Mouse (Mus musculus): Measurements from ENCODE around the gene Cdhr2. TPM values are rescaled to one million over a fixed set of nuclear protein-coding genes. Genes with fewer than 3 reads are reported as not detected.
A peak's percentile ranks its signal among the peaks of the same experiment; 100 is the strongest.

Cdhr2 gene
- total RNA-seq (2014; fragmentation: Nextera tagmentation) (not detected in 2 replicates), total RNA-seq (2017) (not detected in 2 replicates)

DNA sequence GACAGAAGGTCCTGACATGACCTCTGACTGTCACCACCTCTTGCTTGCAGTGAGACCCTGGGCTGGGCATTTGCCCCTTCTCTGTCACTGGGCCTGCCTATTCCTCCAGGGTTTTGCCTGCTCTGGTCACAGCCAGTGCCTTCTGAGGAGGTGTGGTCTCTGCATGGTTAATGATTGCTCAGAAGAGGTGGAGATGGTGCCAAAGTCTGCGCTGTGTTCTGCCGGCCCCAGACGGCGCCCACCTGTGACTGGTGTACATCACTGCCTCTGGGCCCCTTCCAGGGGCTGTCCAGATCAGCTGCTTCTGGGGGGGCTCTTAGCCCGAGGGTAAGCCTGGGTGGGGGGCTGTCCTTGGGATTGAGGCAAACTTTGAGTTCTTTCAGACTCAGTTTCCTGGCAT, at the start of gene Cdhr2:
Cdhr2 (plus strand) TSS at position 219 of the 400 bp plus-strand sequence.
- ATAC-seq (replicated peaks; ENCODE audit: poor library complexity, severe bottlenecking), result no peak

- ATAC-seq (replicated peaks; ENCODE audit: poor library complexity, severe bottlenecking), result no peak
Measured at GRCm38 (mm10) chr13:54660877-54661276, 40.4 kb upstream of the Cdhr2 start.

DNA sequence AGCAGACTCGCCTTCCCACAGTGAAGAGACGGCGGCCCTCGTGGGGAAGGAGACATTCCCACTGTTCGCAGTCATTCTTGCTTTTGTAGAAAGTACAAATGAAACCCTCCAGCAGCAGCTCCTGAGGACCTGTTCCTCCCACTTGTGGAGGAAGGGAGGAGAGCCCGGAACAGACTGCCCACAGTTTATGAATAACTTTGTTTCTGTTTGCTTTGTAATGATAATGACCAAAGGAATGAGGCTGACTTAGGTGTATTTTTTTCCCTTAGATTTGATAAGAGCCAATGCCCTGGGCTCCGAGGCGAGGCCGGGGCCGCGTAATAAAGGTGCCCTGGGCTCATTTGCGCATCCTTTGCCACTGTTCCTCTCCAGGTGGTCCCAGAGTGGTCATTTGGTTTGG, 39.9 kb upstream of the Cdhr2 start:
- ATAC-seq (replicated peaks; ENCODE audit: poor library complexity, severe bottlenecking), result no peak

DNA sequence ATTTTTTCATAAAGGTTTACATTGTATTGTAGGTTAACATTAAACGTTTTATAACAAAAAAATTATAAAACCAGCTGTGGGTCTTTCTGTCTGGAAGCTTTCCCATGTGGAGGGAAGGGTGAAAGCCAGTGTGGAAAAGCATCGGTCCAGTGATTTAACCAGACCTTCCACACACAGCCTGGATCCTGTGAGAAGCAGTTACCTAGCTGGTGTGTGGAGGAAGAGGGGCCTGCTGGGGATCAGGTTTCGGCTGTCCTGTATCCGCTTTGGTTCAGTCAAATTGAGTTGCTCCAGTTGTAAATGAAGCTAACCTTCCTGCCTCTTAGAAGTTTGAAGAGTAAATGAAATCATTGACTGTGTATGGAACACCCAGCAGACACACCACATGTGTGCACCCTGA, 37.3 kb upstream of the Cdhr2 start:
- ATAC-seq (replicated peaks; ENCODE audit: poor library complexity, severe bottlenecking), result no peak

DNA sequence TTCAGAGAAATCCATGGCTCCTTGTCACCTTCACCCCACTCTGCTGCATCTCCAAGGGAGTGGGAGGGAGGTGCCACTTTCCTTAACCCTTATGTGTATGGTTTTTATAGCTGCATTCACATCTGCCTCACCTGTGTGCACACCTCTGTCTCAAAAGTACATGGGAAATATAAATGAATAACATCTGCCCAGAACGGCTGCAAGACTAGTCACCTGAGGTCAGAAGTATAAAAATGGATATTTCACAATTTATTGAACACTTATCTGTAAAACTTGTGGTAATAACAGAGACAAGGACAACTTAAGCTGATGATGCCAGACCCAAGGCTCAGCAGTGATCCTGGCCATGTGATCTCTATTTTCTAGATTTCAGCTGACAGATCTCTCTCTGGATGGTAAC, 36.8 kb upstream of the Cdhr2 start:
- no peak for ATAC-seq (replicated peaks; ENCODE audit: poor library complexity, severe bottlenecking)

DNA sequence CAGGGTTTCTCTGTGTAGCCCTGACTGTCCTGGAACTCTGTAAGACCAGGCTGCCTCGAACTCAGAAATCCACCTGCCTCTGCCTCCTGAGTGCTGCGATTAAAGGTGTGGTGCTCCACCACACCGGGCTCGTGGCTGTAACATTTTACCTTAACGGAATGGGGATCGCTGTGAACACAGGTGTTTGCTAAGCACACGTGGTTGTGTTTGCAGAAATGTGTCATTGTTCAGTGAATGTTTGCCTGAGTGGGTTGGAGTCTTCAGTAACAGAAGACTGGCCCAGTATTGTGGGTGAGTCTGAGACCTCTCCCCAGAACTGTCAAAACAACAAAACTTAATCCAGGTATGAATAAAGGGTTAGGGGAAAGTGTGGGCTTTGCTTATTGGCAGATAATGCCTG, 36.2 kb upstream of the Cdhr2 start:
- ATAC-seq (replicated peaks; ENCODE audit: poor library complexity, severe bottlenecking), result no peak

DNA sequence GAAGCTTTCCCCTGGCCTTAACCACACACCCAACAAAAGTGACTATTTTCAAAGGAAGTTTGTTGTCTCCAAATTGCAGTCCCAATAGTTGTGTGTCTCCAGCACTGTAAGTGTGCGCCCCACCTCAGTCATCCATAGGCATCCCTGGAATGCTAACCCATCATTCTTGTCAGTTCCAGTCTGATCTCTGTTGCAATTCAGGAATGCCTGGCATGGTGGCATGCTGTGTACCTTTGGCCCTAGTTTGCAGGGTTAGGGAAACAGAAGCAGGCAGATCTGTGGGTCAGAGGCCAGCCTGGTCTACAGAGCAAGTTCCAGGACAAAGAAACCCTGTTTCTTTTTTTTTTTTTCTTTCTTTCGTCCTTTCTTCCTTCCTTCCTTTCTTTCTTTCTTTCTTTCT, 30.8 kb upstream of the Cdhr2 start:
- no peak for ATAC-seq (replicated peaks; ENCODE audit: poor library complexity, severe bottlenecking)

DNA sequence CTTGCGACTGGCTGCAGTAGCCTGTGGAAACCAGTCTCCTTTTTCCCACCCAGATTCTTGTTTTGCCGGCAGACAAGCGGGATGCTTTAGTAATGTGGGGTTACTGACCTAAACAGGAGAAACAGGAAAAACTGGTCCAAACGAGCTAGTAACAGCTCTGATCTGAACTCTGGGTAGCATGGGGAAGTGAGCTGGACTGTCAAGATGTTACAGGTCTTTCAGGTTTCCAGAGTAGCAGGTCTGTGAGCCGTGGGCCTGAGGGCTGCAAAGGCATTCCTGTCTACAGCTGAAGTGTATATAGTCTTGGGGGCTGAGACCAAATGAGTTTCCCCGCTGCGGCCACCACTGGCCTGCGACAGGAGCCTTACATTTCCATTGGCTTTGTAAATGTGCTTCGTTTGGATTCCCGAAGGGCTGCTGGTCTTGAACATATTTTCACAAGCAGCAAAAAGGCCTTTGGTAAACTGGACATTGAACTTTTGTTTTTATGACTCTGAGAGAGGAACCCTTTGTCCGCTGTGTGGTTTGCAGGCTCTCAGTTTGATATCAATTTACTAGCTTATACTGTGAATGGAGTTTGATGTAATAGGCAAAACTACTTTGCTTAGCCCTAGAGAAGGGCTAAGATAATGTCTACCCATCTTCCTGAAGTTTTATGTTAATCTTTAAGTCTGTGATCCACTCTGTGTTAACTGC, 25.2 kb upstream of the Cdhr2 start:
- ATAC-seq (replicated peaks; ENCODE audit: poor library complexity, severe bottlenecking), result no peak

DNA sequence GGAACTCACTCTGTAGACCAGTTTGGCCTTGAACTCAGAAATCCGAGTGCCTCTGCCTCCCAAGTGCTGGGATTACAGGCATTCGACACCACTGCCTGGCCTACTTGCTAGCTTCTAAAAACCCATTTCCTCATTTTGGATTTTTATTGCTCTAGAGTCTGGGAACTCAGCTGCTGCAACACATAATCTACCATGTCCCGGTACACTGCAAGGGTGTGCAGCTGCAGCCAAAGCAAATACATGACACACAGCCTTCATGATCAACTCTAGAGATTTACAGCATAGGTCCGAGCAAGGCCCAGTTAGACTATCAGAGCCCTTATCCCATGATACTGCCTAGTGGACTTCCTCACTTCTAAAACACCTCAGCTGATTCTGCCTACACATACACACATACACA, 23.0 kb upstream of the Cdhr2 start:
- ATAC-seq (replicated peaks; ENCODE audit: poor library complexity, severe bottlenecking), result no peak

DNA sequence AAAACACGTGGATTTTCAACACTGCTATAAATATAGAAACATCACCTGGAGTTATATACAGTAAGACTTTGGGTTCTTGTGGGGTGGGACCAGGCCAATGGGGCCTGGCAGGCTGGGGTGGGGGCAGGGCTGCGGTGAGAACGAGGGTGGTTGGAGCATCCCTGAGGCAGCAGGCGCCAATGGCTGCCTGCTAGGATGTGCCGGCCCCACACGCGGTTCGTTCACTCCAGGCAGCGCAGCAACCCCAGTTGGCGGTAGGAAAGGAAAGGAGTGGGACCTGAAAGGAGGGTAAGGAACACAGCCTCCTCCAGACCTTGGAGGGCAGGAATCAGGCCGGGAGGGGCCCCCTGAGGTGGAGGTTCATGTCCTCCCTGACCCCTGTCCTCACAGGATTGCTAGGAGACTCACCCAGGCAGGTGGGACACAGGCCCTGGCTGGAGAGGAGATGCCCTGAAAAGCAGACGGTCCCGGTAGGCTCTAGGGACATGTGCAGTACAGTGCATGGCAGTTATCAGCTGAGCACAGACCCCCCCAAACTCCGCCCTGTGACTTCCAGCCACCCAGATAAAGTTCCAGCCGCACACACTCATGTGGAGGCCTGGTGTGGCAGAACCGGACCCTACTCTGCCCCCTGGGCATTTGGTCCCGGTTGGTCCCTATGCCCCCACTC, 20.9 kb upstream of the Cdhr2 start:
- ATAC-seq (replicated peaks; ENCODE audit: poor library complexity, severe bottlenecking), result no peak

- ATAC-seq (replicated peaks; ENCODE audit: poor library complexity, severe bottlenecking), result no peak
Measured at GRCm38 (mm10) chr13:54681291-54681690, 20.0 kb upstream of the Cdhr2 start.

GRCm38 (mm10) chr13:54683301-54683700, 18.0 kb upstream of the Cdhr2 start:
- ATAC-seq (replicated peaks; ENCODE audit: poor library complexity, severe bottlenecking), result no peak

DNA sequence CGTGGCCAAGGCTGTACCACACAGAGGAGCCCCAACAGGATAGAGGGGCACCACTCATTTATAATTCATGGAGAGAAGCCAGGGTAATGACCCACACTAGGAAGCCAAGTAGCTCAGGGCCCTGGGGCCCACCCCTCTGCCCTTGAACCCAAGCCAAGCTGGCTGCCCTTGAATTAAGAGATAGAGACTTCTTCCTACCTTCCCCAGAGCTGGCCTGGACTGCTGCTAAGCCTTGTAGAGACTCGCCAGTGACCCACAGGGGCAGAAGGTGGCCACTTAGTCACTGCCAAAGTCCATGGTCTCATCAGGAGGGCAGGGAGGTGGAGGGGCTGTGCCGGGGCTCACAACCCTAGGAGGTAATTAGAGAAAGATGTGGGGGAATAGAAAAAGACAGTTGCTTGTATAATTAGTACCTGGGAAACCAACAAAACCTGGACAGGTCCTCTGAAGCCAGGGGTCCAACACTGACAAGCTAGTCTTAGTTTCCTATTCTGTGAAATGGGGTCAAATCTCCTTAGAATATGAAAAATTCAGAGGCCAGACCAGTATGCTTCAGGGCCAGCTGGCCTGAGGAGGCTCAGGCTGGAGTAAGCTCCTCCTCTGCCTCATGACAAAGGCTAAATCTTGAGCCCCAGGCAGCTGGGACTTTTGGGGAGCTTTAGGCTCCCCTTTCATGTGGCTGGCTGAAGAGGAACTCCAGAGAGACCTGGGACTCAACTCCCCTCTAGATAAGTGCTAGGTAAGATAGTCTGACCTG, 16.9 kb upstream of the Cdhr2 start:
- no peak for ATAC-seq (replicated peaks; ENCODE audit: poor library complexity, severe bottlenecking)

DNA sequence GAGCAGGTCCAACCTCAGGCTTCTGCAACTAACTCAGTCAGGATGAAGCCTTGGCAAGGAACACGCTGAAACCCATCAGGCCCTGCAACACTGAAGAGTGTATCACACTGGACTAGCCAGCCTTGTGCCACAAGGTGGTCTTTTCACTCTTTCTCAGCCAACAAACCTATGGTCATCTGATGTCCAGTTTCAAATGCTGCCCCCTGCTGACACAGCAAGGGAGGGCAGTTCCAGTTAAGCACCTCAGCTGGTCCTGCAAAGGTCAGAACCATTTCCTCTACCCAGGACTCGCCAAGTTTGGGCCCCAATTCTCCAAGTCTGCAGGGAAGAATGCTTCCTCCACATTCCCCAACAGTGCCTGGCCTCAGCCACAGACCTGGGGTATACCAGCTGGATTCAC, 16.1 kb upstream of the Cdhr2 start:
- ATAC-seq (replicated peaks; ENCODE audit: poor library complexity, severe bottlenecking), result no peak

DNA sequence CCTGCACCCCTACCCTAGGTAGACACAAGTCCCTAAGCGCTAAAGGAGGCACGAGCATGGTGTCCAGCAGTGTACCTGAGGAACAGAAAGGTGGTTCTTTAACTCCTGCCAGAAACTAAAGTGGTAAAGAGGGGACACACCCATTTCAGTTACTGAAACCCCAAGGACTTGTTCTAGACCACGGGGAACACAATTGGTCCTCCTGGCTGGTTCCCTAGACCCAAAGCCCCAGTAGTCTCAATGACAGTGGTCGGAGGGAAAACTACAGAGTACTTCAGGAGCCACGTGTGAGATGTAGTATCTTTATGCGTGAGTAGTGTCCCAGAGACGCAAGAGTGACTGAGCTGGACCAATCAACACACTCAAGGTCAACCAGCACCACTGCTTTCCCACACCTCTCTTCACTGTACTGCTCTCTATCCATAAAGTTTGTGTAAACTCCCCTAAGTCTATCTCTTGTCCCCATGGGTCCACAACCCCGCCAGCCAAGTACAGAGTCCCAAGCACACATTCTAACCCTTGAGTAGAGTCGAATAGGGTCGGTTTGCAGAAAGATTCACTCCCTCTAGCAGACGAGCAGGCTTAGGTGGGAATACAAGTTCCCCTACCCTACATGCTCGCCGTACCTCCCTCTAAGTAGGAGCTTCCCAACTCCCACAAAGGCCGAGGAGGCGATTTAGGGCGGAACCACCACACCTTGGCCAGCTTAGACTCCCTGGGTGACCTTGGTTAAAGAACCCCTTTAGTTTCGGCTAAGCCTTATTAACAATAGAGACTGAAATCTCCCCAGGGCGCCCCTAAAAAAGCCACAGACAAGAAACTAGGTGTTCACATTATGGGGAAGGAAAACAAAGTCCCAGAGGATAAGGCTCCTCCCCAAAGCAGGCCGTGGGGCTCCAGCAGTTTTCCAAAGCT, 14.9 kb upstream of the Cdhr2 start:
- ATAC-seq (replicated peaks; ENCODE audit: poor library complexity, severe bottlenecking), result no peak

GRCm38 (mm10) chr13:54687096-54687495, 14.2 kb upstream of the Cdhr2 start:
- peak; percentile 57 for ATAC-seq (replicated peaks; ENCODE audit: poor library complexity, severe bottlenecking)

GRCm38 (mm10) chr13:54687575-54688424, 13.5 kb upstream of the Cdhr2 start:
- ATAC-seq (replicated peaks; ENCODE audit: poor library complexity, severe bottlenecking), result peak; percentile 71

- ATAC-seq (replicated peaks; ENCODE audit: poor library complexity, severe bottlenecking), result no peak
Measured at GRCm38 (mm10) chr13:54690151-54690740, 11.0 kb upstream of the Cdhr2 start.

GRCm38 (mm10) chr13:54691737-54692136, 9.5 kb upstream of the Cdhr2 start:
- no peak for ATAC-seq (replicated peaks; ENCODE audit: poor library complexity, severe bottlenecking)
